In the genomic region with DNA sequence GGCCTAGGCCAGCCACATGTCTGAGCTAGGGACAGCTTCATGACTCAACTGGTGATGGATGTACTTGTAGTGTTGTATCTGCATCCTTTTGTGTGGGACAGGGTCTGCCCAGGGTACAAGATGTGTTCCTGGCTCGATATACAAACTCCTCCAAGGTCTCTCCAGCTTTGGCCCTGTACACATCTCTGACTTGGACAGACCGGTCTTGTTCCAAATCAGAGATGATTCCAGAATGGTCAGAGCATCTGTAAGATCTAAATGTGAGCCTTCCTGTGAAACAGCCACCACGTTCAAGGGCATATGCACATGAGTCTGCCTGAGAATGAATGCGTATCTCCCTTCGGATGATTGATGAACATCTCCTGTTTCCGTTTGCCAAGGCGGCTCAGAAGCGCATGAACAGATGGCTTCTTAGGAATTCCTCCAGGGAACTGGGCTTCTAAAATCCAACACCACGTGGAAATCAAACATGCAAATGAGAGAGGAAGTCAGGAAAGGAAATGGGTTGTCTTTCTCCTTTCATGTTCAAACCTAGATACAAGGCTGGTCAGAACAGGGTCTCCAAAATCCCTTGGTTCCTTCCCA, we compare ENCODE assay signal across 20 mouse cellular contexts.
DNase-seq lines count a peak whose midpoint lies in the region; ATAC-seq lines count a peak whose summit lies in the region.
"Had no signal": no experiment of that assay in that cellular context is flagged by ENCODE, and none has a peak within 500 bp of the region (broad histone marks: within the 10 kb centered on the region; RNA-seq: fewer than 3 reads in every experiment).

No protein-coding gene starts in this region.

- H3K4me1 ChIP-seq in hindbrain, embryonic 13.5 days (replicated peaks) = peaks cover 14% of the 10 kb centered on the region
- H3K4me1 ChIP-seq in hindbrain, embryonic 16.5 days (ENCODE audit: control insufficient read depth, insufficient read depth, low read depth, low read length) = no peaks in the 10 kb centered on the region
- H3K4me1 ChIP-seq: liver, embryonic 15.5 days had no signal

- H3K4me3 ChIP-seq in hindbrain, embryonic 13.5 days = no peak overlapping the region
- no peak overlapping the region for H3K4me3 ChIP-seq in hindbrain, embryonic 16.5 days (ENCODE audit: low read length)
- H3K4me3 ChIP-seq: embryonic facial prominence, embryonic 10.5 days; erythroblast, embryonic 14.5 days; limb, embryonic 12.5 days; liver, embryonic 15.5 days; myocyte had no signal

- 57% methylated on average over 9 of the region's 9 CpGs for WGBS in hindbrain, embryonic 13.5 days
- WGBS in hindbrain, embryonic 16.5 days = 55% methylated on average over 9 of the region's 9 CpGs

- ATAC-seq in hindbrain, embryonic 13.5 days (ENCODE audit: low FRiP score) = no peak
- ATAC-seq in hindbrain, embryonic 16.5 days = no peak

- H3K27me3 ChIP-seq in hindbrain, embryonic 13.5 days = no peaks in the 10 kb centered on the region
- 0 out of 2 replicates have a peak, but pooled peaks cover 2% of the 10 kb centered on the region for H3K27me3 ChIP-seq in hindbrain, embryonic 16.5 days (replicated peaks; ENCODE audit: control insufficient read depth, insufficient read depth, low read length)
- H3K27me3 ChIP-seq: liver, embryonic 15.5 days had no signal

- peaks cover 7% of the 10 kb centered on the region; the same call in 1 of the 2 replicates for H3K9me3 ChIP-seq in hindbrain, embryonic 13.5 days
- H3K9me3 ChIP-seq in hindbrain, embryonic 16.5 days (ENCODE audit: control insufficient read depth, low read length) = 0 out of 2 replicates have a peak, but pooled peaks cover 7% of the 10 kb centered on the region
- H3K9me3 ChIP-seq: embryonic facial prominence, embryonic 10.5 days; G1E; liver, embryonic 15.5 days had no signal

- H3K36me3 ChIP-seq in hindbrain, embryonic 13.5 days = no peaks in the 10 kb centered on the region
- no peaks in the 10 kb centered on the region for H3K36me3 ChIP-seq in hindbrain, embryonic 16.5 days (ENCODE audit: control insufficient read depth, insufficient read depth, low read length)
- H3K36me3 ChIP-seq: embryonic facial prominence, embryonic 10.5 days; G1E; limb, embryonic 12.5 days; liver, embryonic 15.5 days had no signal

- no peak overlapping the region for H3K4me2 ChIP-seq in hindbrain, embryonic 13.5 days
- no peak overlapping the region for H3K4me2 ChIP-seq in hindbrain, embryonic 16.5 days (ENCODE audit: low read length)
- H3K4me2 ChIP-seq: heart, embryonic 11.5 days; limb, embryonic 12.5 days; liver, embryonic 15.5 days; midbrain, embryonic 11.5 days had no signal

- no peak overlapping the region for H3K9ac ChIP-seq in hindbrain, embryonic 13.5 days
- no peak overlapping the region for H3K9ac ChIP-seq in hindbrain, embryonic 16.5 days (ENCODE audit: low read depth, low read length)
- H3K9ac ChIP-seq: limb, embryonic 12.5 days; liver, embryonic 15.5 days had no signal

- peak; percentile 17 for DNase-seq in right cerebral cortex, postnatal 4 days
- DNase-seq in right cerebral cortex, postnatal 25 days = no peak
- DNase-seq in embryo, embryonic 11 days = peak; percentile 39
- no peak for DNase-seq in urinary bladder, postnatal 10 days (ENCODE audit: low spot score)
- DNase-seq in T-cell, adult 2 months (ENCODE audit: low spot score) = no peak
- DNase-seq: cerebellum, adult 8-10 months; gastrocnemius, postnatal 25 days; heart, postnatal 36 days; kidney, postnatal 10 days; retina, postnatal 1 day had no signal

- H3K27ac ChIP-seq in hindbrain, embryonic 13.5 days = peak overlapping the region; percentile 25; the same call in 1 of the 2 replicates
- H3K27ac ChIP-seq in hindbrain, embryonic 16.5 days (ENCODE audit: low read depth, low read length) = no peak overlapping the region
- H3K27ac ChIP-seq: embryonic facial prominence, embryonic 10.5 days; limb, embryonic 12.5 days; liver, embryonic 15.5 days had no signal

Comparison
In these comparisons a context has a peak if more than half of its experiments do, and no peak if none do; other contexts are left out.
1. DNase-seq: peak in right cerebral cortex, postnatal 4 days (single experiment) and embryo, embryonic 11 days (single experiment); none in right cerebral cortex, postnatal 25 days (single experiment), urinary bladder, postnatal 10 days (single experiment) and T-cell, adult 2 months (single experiment).